Mouse (Mus musculus) erythroblast, embryonic 14.5 days (primary cell): ENCODE data around the gene Ntm.

ENCODE experiments used
- GATA1 ChIP-seq: IDR thresholded peaks from 2 replicates; pipeline ENCODE4 v1.6.1; 2012; ENCODE audit warnings: low read length, inconsistent platforms, mixed read lengths
- TAL1 ChIP-seq: IDR thresholded peaks from 3 replicates; pipeline ENCODE4 v1.6.1; 2012; ENCODE audit warnings: low read length, inconsistent platforms, mixed read lengths

GRCm38 (mm10) chr9:29867746-29868145, 95.2 kb downstream of the Ntm start:
- TF ChIP-seq TAL1: no peak
- TF ChIP-seq GATA1: no peak
